In genomic region chr14:61052163-61052562, GRCm38 (mm10) we compare ENCODE assay signal across 24 mouse cellular contexts. TPM values are rescaled to one million over a fixed set of nuclear protein-coding genes. Genes with fewer than 3 reads are reported as not detected.
A peak's percentile ranks its signal among the peaks of the same experiment; 100 is the strongest.
DNase-seq lines count a peak whose midpoint lies in the region; ATAC-seq lines count a peak whose summit lies in the region.
"Had no signal": no experiment of that assay in that cellular context is flagged by ENCODE, and none has a peak within 500 bp of the region (broad histone marks: within the 10 kb centered on the region; RNA-seq: fewer than 3 reads in every experiment).

No protein-coding gene starts in this region.

- H3K4me3 ChIP-seq in heart, embryonic 11.5 days (ENCODE audit: low read depth, low read length) = no peak overlapping the region
- H3K4me3 ChIP-seq: embryonic facial prominence, embryonic 15.5 days; erythroblast, embryonic 14.5 days; forebrain, embryonic 10.5 days; heart, embryonic 10.5 days; heart, embryonic 15.5 days; hindbrain, embryonic 13.5 days had no signal

- H3K4me1 ChIP-seq in heart, embryonic 11.5 days (ENCODE audit: control insufficient read depth, insufficient read depth, low read length) = peaks cover 7% of the 10 kb centered on the region

- no peak overlapping the region for H3K4me2 ChIP-seq in heart, embryonic 11.5 days
- H3K4me2 ChIP-seq: embryonic facial prominence, embryonic 15.5 days; heart, embryonic 15.5 days; hindbrain, embryonic 13.5 days had no signal

- no peaks in the 10 kb centered on the region for H3K27me3 ChIP-seq in heart, embryonic 11.5 days (ENCODE audit: control insufficient read depth, insufficient read depth, low read length)
- H3K27me3 ChIP-seq: embryonic facial prominence, embryonic 15.5 days had no signal

- no peaks in the 10 kb centered on the region for H3K9me3 ChIP-seq in heart, embryonic 11.5 days (replicated peaks; ENCODE audit: control insufficient read depth, low read length)
- H3K9me3 ChIP-seq: embryonic facial prominence, embryonic 15.5 days; heart, embryonic 10.5 days; heart, embryonic 15.5 days; hindbrain, embryonic 13.5 days had no signal

- H3K36me3 ChIP-seq in heart, embryonic 11.5 days (ENCODE audit: control insufficient read depth, insufficient read depth, low read length) = no peaks in the 10 kb centered on the region
- H3K36me3 ChIP-seq: embryonic facial prominence, embryonic 15.5 days; forebrain, embryonic 10.5 days; heart, embryonic 10.5 days; heart, embryonic 15.5 days; hindbrain, embryonic 13.5 days had no signal

- H3K9ac ChIP-seq in heart, embryonic 11.5 days (ENCODE audit: low read depth, low read length) = no peak overlapping the region
- H3K9ac ChIP-seq: embryonic facial prominence, embryonic 15.5 days; heart, embryonic 15.5 days; hindbrain, embryonic 13.5 days had no signal

- H3K27ac ChIP-seq in heart, embryonic 11.5 days (ENCODE audit: low read depth, low read length) = no peak overlapping the region
- H3K27ac ChIP-seq: embryonic facial prominence, embryonic 15.5 days; forebrain, embryonic 10.5 days; heart, embryonic 10.5 days; heart, embryonic 15.5 days; hindbrain, embryonic 13.5 days; hindbrain, postnatal 0 days had no signal

- DNase-seq in spleen, postnatal 36 days (ENCODE audit: low spot score in 2 of 2) = peak; percentile 11 to 21
- DNase-seq in spleen, adult 18-20 months = no peak
- DNase-seq: adrenal gland, adult 2 months; adrenal gland, postnatal 36 days; cerebellum, adult 2 months; cerebellum, postnatal 10 days; embryo, embryonic 11 days; gastrocnemius, postnatal 36 days; heart, adult 18-20 months; heart, postnatal 14 days had no signal

- 93% methylated on average over 3 of the region's 3 CpGs for WGBS in heart, embryonic 11.5 days (ENCODE audit: insufficient replicate concordance)

- ATAC-seq in common myeloid progenitor, adult 5-6 weeks (replicated peaks; ENCODE audit: low read depth, poor library complexity, severe bottlenecking) = 0 out of 2 replicates have a peak, but pooled peaks have one; percentile 56
- ATAC-seq in neutrophil, adult 5-6 weeks (ENCODE audit: extremely low read depth, insufficient number of reproducible peaks, low FRiP score, poor library complexity, severe bottlenecking) = peak; percentile 47; the same call in 1 of the 2 replicates
- no peak for ATAC-seq in CD4-positive, CD25-positive, alpha-beta regulatory T cell, adult 4 months
- ATAC-seq in heart, embryonic 11.5 days (replicated peaks; ENCODE audit: insufficient number of reproducible peaks, low FRiP score, low TSS enrichment) = no peak
- ATAC-seq: forebrain, embryonic 14.5 days; hindbrain, postnatal 0 days had no signal

RNA-seq across cellular contexts. Expression of gene Tnfrsf19, which starts 5.9 kb away (rescaled TPM):
- 0.49 TPM in 1 of 2 replicates, not detected in the other for total RNA-seq in common myeloid progenitor, adult 5-6 weeks (2017)
- total RNA-seq in neutrophil, adult 5-6 weeks (2017) = 1.2 and 1.8 TPM in 2 replicates
- polyA plus RNA-seq in CD4-positive, CD25-positive, alpha-beta regulatory T cell, adult 4 months (2017; shearing (Covaris generic)) = not detected
- 29.6 and 30.1 TPM in 2 replicates for polyA plus RNA-seq in heart, embryonic 11.5 days (2014; fragmentation: Nextera tagmentation; extraction: Ambion mirVana)
- total RNA-seq: hematopoietic stem cell, adult 5-6 weeks had no signal
- polyA plus RNA-seq: C2C12; erythroblast, embryonic 14.5 days had no signal

Comparison
In these comparisons a context has a peak if more than half of its experiments do, and no peak if none do; other contexts are left out.
1. DNase-seq: peak in spleen, postnatal 36 days (2 of 2); none in spleen, adult 18-20 months (0 of 2).
2. ATAC-seq: peak in common myeloid progenitor, adult 5-6 weeks (single experiment) and neutrophil, adult 5-6 weeks (single experiment); none in CD4-positive, CD25-positive, alpha-beta regulatory T cell, adult 4 months (single experiment) and heart, embryonic 11.5 days (single experiment).